Mouse (Mus musculus) cortical plate, adult 2 months (tissue): ENCODE results near the gene Galnt17.

Experiments
- CTCF ChIP-seq: fragments of 200-500 bp; IDR thresholded peaks from 2 replicates; pipeline ENCODE4 v1.5.1; 2011; ENCODE audit warnings: mild to moderate bottlenecking, control low read depth, low read length; ENCODE audit not compliant: insufficient read depth; ENCODE audit errors: extremely low read depth
- POLR2A ChIP-seq: fragments of 200-500 bp; IDR thresholded peaks from 2 replicates; pipeline ENCODE4 v1.6.1; 2011; ENCODE audit warnings: mild to moderate bottlenecking, low read length, control low read depth; ENCODE audit not compliant: insufficient read depth; ENCODE audit errors: extremely low read depth

DNA sequence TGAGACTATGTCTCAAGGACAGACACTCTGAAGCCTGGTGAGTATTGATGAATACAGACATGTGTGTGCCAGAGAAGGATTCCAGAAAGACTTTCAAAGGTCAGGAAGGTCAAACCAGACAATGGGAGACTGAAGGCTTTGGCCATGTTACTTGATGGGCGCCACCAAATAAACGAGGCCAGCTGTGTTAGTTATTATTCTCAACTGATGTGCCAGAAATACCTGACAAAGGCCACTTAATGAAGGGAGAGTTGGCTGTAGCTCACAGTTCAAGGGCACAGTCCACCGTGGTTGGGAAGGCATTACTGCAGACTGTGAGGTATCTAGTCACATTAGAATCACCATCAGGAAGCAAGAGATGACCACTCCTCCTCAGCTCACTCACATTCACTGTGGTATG, 96.7 kb downstream of the Galnt17 start:
- TF ChIP-seq POLR2A (no peak), CTCF (no peak)
